Mouse (Mus musculus) hematopoietic multipotent progenitor cell, adult 10-12 weeks (in vitro differentiated cells): ENCODE results near the gene Kcnmb1. TPM values are rescaled to one million over a fixed set of nuclear protein-coding genes. Genes with fewer than 3 reads are reported as not detected.

Experiments used
- polyA plus RNA-seq: library from polyadenylated mRNA; stranded (reverse); fragments of >175 nt; gene quantifications from 2 replicates; pipeline ENCODE4 v1.2.3, GENCODE M21; 2012; ENCODE audit warnings: low replicate concordance

The Kcnmb1 gene
- polyA plus RNA-seq: not detected in 2 replicates

GRCm38 (mm10) chr11:33962688-33963407, at the start of gene Kcnmb1:
Gene Kcnmb1 (plus strand): TSS chr11:33963013.

GRCm38 (mm10) chr11:33992938-33993337, 30.1 kb downstream of the Kcnmb1 start, which contains the start of gene Kcnip1:
Gene Kcnip1 (minus strand): TSS chr11:33993152.

Other genes with a start within 250 kb of the Kcnmb1 start
- gene Kcnip1, start 30.1 kb downstream of the Kcnmb1 start, polyA plus RNA-seq: not detected in 2 replicates
- gene Lcp2, start 83.9 kb downstream of the Kcnmb1 start, polyA plus RNA-seq: 42.7 and 103 TPM in 2 replicates
- not detected in 2 replicates for gene 4930469K13Rik, start 135.5 kb downstream of the Kcnmb1 start, polyA plus RNA-seq
- 0.20 TPM in 1 of 2 replicates, not detected in the other for gene Foxi1, start 245.1 kb downstream of the Kcnmb1 start, polyA plus RNA-seq